Mouse (Mus musculus): ENCODE results near the gene Ldhd. TPM values are rescaled to one million over a fixed set of nuclear protein-coding genes. Genes with fewer than 3 reads are reported as not detected.

Ldhd gene
- polyA plus RNA-seq, 1 experiment from 2014 or later: 12.8 TPM

DNA sequence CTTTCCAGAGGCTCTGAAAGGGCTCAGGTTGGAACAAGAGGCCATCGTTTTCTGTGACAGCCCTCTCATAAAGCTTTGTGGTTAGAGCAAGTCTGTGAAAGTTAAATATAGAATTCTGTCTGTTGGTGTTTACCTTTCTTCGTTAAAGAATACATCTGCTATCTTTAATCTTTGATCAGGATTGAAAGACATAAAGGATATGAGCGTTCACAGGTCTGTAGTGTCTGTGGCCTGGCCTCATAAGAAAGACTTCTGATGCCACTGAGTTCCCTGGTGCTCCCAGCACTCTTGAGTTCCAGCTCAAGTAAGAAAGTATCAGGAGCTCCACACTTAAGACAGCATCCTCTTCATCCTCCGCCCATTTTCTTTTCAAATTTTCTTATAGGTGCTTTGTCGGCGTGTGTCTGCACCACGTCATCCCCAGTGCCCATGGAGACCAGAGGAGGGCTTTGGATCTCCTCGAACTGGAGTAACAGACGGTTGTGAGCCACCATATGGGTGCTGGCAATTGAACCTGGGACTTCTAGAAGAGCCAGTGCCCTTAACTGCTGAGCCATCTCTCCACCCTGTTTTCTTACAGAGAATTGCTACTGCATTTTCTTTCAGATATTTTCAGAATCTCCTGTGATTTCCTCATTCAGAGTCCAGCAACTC, 52.2 kb downstream of the Ldhd start:
- DNase-seq (ENCODE audit: low read depth, low spot score): no peak
- ChIA-PET CTCF (interaction anchor here (0.8 kb wide), 1 partner anchor 12 kb away, joined by 3 read pairs; no protein-coding TSS in a partner anchor), POLR2A (no interaction called here)
- ATAC-seq: no peak
- no peaks in the 10 kb centered on the region for H3K27me3 ChIP-seq
- in situ Hi-C loops (cut with MboI; ENCODE audit: low pct_unique_long_range_greater_than_20kb): no loop called here
- TF ChIP-seq CTCF (IDR thresholded peaks at IDR 0.05): no peak

DNA sequence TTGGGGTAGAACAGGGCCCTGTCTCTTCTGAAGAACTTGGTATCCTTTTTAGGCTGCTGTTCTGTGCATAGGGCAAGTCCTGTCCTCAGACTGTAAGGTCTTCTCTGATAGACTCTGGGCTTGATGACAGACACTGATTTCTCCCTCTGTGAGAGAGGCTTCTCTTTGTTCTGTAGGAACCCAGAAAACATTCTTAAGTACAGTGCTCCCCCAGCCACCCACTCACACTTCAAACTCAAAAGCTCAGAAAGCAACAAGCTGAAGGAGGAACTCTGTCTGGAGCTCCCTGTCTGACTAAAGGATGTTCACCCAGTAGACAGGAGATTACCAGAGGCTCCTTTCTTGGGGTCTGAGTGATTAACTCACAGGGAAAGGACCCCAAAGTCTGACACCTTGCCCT, 53.7 kb downstream of the Ldhd start:
- no peak for DNase-seq (ENCODE audit: low read depth, low spot score)
- no peak for ATAC-seq
- in situ Hi-C loops (cut with MboI; ENCODE audit: low pct_unique_long_range_greater_than_20kb): no loop called here
- ChIA-PET CTCF (interaction anchor here (0.8 to 1.2 kb wide), 2 partner anchors 16 to 36 kb away, joined by 3 to 4 read pairs; no protein-coding TSS in a partner anchor), POLR2A (no interaction called here)
- no peaks in the 10 kb centered on the region for H3K27me3 ChIP-seq
- TF ChIP-seq CTCF (IDR thresholded peaks at IDR 0.05): no peak

DNA sequence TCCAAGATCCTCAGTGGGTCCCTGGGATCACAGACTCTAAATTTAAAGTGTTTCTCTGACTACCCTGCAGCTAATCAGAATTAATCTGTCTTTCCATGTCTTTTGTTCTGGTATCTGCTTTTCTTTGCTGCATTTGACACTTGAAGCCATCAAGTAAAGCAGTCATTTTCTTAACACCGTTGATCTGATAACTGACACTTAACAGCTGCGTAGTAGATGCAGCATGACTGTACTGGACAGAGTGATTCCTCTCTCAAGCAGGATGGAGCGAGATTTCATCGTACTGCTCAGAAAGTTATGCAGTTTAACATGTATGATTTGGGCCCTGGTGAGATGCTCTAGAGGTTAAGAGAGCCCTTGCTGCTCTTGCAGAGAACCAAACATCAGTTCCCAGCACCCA, 54.7 kb downstream of the Ldhd start:
- no peak for ATAC-seq
- no peak for TF ChIP-seq CTCF (IDR thresholded peaks at IDR 0.05)
- ChIA-PET CTCF (interaction anchor here (0.8 to 1.4 kb wide), 4 partner anchors 12 to 37 kb away, joined by 3 read pairs; no protein-coding TSS in a partner anchor), POLR2A (no interaction called here)
- no peaks in the 10 kb centered on the region for H3K27me3 ChIP-seq
- no peak for DNase-seq (ENCODE audit: low read depth, low spot score)
- in situ Hi-C loops (cut with MboI; ENCODE audit: low pct_unique_long_range_greater_than_20kb): no loop called here

DNA sequence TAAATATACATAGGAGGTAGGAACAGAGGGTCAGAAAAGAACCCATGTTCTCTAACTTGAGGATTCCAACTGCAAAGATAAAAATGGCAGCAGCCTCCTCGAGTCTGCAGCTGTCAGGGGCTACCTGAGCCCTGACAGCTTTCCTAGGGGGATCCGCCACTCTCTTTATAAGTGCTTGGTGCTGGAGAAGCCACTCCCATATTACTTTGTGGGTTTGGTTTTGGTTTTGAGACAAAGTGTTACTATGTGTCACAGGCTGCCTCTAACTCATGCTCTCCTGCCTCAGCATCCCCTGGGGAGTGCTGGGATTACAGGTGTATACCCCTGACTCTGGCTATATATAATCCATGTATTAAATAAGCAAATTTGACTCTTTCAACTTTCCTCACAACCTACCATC, 56.2 kb downstream of the Ldhd start:
- TF ChIP-seq CTCF (IDR thresholded peaks at IDR 0.05): no peak
- ATAC-seq (no peak), DNase-seq (ENCODE audit: low read depth, low spot score) (no peak)
- no peaks in the 10 kb centered on the region for H3K27me3 ChIP-seq
- POLR2A ChIA-PET: no interaction called here
- CTCF ChIA-PET: no interaction called here
- in situ Hi-C loops (cut with MboI; ENCODE audit: low pct_unique_long_range_greater_than_20kb): no loop called here

Other genes starting within 250 kb of the Ldhd start
- 1.7 TPM for gene Fa2h, start 236.6 kb downstream of the Ldhd start, polyA plus RNA-seq (2021)
- 16.4 TPM for gene Wdr59, start 108.3 kb downstream of the Ldhd start, polyA plus RNA-seq (2021)
- 55.3 TPM for gene Znrf1, start 94.3 kb downstream of the Ldhd start, polyA plus RNA-seq (2021)
- gene Zfp1, start 13.0 kb upstream of the Ldhd start, polyA plus RNA-seq (2021): 23.9 TPM
- gene Ctrb1, start 60.6 kb upstream of the Ldhd start, polyA plus RNA-seq (2021): not detected
- gene Bcar1, start 113.4 kb upstream of the Ldhd start, polyA plus RNA-seq (2021): 156 TPM
- gene Cfdp1, start 223.9 kb upstream of the Ldhd start, polyA plus RNA-seq (2021): 179 TPM
- 7.2 TPM for gene Tmem170, start 246.4 kb upstream of the Ldhd start, polyA plus RNA-seq (2021)